Mouse (Mus musculus) neural tube, embryonic 15.5 days (tissue): ENCODE data around the gene Arpc2. TPM values are rescaled to one million over a fixed set of nuclear protein-coding genes. Genes with fewer than 3 reads are reported as not detected.

Experiments used
- ATAC-seq: fragments of 200-750 bp; cut with Nextera tagmentation; 2 replicates; pipeline ENCODE4 v1.8.0; 2017; ENCODE audit warnings: mild to moderate bottlenecking, moderate TSS enrichment, moderate library complexity; ENCODE audit not compliant: low FRiP score
- H3K27ac ChIP-seq: fragments of 300-500 bp; sonication (generic); replicated peaks from 2 replicates; pipeline ENCODE4 v1.5.1; 2015; ENCODE audit warnings: mild to moderate bottlenecking, inconsistent platforms
- H3K27me3 ChIP-seq: fragments of 300-500 bp; sonication (generic); replicated peaks from 2 replicates; pipeline ENCODE4 v1.6.1; 2015; ENCODE audit warnings: inconsistent platforms
- H3K36me3 ChIP-seq: fragments of 300-500 bp; sonication (generic); 2 replicates; pipeline ENCODE4 v1.6.1; 2015; ENCODE audit warnings: inconsistent platforms
- H3K4me1 ChIP-seq: fragments of 300-500 bp; sonication (generic); 2 replicates; pipeline ENCODE4 v1.6.1; 2015; ENCODE audit warnings: inconsistent platforms
- H3K4me2 ChIP-seq: fragments of 300-500 bp; sonication (generic); 2 replicates; pipeline ENCODE4 v1.6.1; 2015; ENCODE audit warnings: inconsistent platforms, mild to moderate bottlenecking, moderate library complexity
- H3K4me3 ChIP-seq: fragments of 300-500 bp; sonication (generic); replicated peaks from 2 replicates; pipeline ENCODE4 v1.5.1; 2015; ENCODE audit warnings: mild to moderate bottlenecking, inconsistent platforms
- H3K9ac ChIP-seq: fragments of 300-500 bp; sonication (generic); replicated peaks from 2 replicates; pipeline ENCODE4 v1.6.1; 2015; ENCODE audit warnings: mild to moderate bottlenecking, inconsistent platforms
- H3K9me3 ChIP-seq: fragments of 300-500 bp; sonication (generic); replicated peaks from 2 replicates; pipeline ENCODE4 v1.6.1; 2016; ENCODE audit warnings: inconsistent platforms
- WGBS: fragments of 180-500 bp; shearing (Covaris S2); methylation state at CpG from one replicate; pipeline ENCODE4 v1.1.7; 2015; ENCODE audit warnings: mixed read lengths; 5-methylcytosine and 5-hydroxymethylcytosine counted together
- polyA plus RNA-seq: library from polyadenylated mRNA; unstranded; fragments of >200 nt; fragmentation: Nextera tagmentation; extraction: Ambion mirVana; gene quantifications from 2 replicates; pipeline ENCODE4 v1.2.1, GENCODE M21; 2015

The Arpc2 gene
- polyA plus RNA-seq, 1 experiment from 2014 or later = 393 TPM

DNA sequence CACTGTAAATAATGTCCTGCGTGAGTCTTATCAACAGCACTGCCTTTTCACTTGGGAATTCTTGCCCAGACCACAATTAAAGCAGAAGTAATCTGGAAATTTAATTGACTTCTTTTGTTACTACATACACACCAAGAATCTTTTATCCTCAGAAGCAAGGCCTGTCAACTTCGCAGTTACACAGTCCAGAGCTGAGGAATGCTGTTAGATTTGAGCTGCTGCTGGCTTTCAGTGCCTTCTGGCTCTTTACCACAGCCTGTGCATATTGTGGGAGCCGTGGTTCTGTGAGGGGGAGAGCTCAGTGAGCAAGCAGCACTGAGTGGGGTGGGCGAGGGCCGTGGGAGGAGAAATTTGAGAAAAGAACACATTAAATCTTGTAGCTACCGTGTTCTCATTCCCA lies 4.4 kb downstream of the Arpc2 start:
- 62% methylated on average over 6 of the region's 6 CpGs for WGBS
- H3K4me1 ChIP-seq = peaks cover 45% of the 10 kb centered on the region
- no peaks in the 10 kb centered on the region for H3K9me3 ChIP-seq
- no peak overlapping the region for H3K4me3 ChIP-seq
- H3K27ac ChIP-seq = peak overlapping the region; percentile 15; the same call in 1 of the 2 replicates
- H3K9ac ChIP-seq = no peak overlapping the region
- H3K36me3 ChIP-seq = no peaks in the 10 kb centered on the region
- no peak overlapping the region for H3K4me2 ChIP-seq
- ATAC-seq = no peak
- H3K27me3 ChIP-seq = no peaks in the 10 kb centered on the region

DNA sequence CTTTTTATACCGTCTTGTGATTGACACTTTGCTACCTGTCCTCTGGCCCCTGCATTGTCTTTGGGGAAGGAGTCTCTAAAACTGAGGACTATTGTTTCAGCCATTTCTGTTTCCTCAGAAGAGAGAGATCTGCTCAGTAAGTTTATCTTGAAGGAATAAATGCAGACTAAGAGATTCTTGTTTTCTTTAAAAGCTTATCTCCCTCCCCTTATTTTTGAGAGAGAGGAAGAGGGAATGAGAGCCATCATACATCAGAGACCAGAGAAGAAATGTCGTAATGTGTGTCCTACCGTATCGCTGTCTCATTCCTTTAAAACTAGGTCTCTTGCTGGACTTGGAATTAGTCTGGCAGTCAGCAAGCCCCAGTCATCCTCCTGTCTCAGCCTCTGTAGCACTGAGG lies 4.9 kb downstream of the Arpc2 start:
- H3K4me3 ChIP-seq = no peak overlapping the region
- no peaks in the 10 kb centered on the region for H3K36me3 ChIP-seq
- peaks cover 42% of the 10 kb centered on the region for H3K4me1 ChIP-seq
- no peaks in the 10 kb centered on the region for H3K27me3 ChIP-seq
- H3K9me3 ChIP-seq = no peaks in the 10 kb centered on the region
- H3K27ac ChIP-seq = no peak overlapping the region
- WGBS = 86% methylated on average over 4 of the region's 4 CpGs
- H3K9ac ChIP-seq = no peak overlapping the region
- no peak overlapping the region for H3K4me2 ChIP-seq
- no peak for ATAC-seq

DNA sequence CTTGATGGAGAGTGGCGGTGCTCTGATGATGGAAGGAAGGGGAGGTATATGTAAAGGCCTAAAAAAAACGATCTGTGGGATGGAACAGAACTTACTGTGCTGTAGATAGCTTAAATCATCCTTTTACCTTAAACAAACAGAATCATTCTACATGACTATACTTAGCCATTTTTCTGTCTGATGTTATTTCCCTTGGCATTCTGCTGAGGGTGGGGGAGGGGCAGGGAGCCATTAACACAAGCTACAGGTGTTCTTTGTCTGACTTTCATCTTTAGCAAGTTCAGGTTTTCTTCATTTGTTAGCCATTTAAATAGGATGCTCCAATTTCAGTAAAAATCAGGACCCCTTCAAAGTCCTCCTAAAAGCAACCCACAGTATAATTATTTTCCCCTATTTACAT lies 9.6 kb downstream of the Arpc2 start:
- ATAC-seq = no peak
- H3K9ac ChIP-seq = no peak overlapping the region
- H3K4me2 ChIP-seq = no peak overlapping the region
- no peak overlapping the region for H3K27ac ChIP-seq
- no peaks in the 10 kb centered on the region for H3K9me3 ChIP-seq
- peaks cover 21% of the 10 kb centered on the region for H3K36me3 ChIP-seq
- no peaks in the 10 kb centered on the region for H3K27me3 ChIP-seq
- no peak overlapping the region for H3K4me3 ChIP-seq
- WGBS = 83% methylated on average over 2 of the region's 2 CpGs
- H3K4me1 ChIP-seq = peaks cover 7% of the 10 kb centered on the region

DNA sequence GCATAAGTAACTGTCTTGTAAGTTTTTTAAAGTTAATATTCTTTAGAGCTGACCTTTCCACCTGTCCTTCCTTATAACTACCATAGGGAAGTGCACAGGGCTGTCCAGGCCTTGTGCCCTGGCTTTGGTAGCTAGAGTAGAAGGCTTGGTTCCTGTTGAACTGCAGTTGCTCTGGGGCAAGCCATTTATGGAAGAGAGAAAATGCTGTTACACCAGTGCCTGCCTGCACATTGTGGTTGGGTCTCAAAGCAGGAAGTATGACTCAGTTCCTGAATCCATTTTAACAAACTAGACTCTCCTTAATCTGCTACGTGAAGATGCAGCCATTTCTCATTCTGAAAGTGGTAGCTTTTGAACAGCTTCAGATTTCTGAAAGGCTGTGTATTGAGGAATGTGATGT lies 12.9 kb downstream of the Arpc2 start:
- WGBS = 81% methylated on average over 1 of the region's 1 CpGs
- no peaks in the 10 kb centered on the region for H3K27me3 ChIP-seq
- H3K4me3 ChIP-seq = no peak overlapping the region
- H3K9me3 ChIP-seq = no peaks in the 10 kb centered on the region
- ATAC-seq = no peak
- H3K36me3 ChIP-seq = peaks cover 49% of the 10 kb centered on the region
- H3K27ac ChIP-seq = 0 out of 2 replicates have a peak overlapping the region, but pooled peaks have one; percentile 7
- no peak overlapping the region for H3K9ac ChIP-seq
- H3K4me1 ChIP-seq = no peaks in the 10 kb centered on the region; the same call in 1 of the 2 replicates
- no peak overlapping the region for H3K4me2 ChIP-seq

DNA sequence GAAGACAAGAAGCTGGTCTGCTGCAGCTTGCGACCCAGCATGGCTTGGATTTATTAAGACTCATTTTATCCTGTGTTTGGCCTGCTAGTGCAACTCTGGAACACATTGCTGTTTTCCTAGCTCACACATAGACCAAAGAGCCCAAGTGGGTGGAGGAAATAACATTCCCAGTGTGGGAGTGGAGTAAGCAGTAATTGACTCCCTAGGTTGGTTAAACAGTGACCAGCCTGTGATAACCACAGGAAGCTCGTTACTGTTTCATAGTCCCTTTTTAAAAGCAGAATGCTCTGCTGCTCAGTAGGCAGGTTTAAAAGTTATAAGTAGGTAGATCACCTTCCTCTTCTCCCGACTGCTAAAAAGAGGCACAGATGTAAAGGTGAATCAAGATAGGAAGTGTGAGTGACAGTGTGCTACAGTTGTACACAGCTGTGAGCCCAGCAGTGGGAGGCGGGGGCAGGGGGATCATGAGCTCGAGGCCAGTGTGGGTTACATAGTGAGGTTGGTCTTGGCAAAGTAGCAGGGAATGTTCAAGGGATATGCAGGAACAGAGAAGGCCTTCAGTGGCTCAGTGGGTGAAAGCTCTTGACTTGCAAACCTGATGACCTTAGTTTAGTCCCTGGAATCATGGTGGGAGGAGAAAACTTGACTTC lies 13.6 kb downstream of the Arpc2 start:
- Histone ChIP-seq H3K4me1 (no peaks in the 10 kb centered on the region), H3K36me3 (peaks cover 55% of the 10 kb centered on the region), H3K27ac (0 out of 2 replicates have a peak overlapping the region, but pooled peaks have one; percentile 7), H3K9ac (no peak overlapping the region), H3K4me2 (no peak overlapping the region), H3K4me3 (no peak overlapping the region), H3K9me3 (no peaks in the 10 kb centered on the region), H3K27me3 (no peaks in the 10 kb centered on the region)
- ATAC-seq = no peak
- WGBS = 66% methylated on average over 5 of the region's 5 CpGs

DNA sequence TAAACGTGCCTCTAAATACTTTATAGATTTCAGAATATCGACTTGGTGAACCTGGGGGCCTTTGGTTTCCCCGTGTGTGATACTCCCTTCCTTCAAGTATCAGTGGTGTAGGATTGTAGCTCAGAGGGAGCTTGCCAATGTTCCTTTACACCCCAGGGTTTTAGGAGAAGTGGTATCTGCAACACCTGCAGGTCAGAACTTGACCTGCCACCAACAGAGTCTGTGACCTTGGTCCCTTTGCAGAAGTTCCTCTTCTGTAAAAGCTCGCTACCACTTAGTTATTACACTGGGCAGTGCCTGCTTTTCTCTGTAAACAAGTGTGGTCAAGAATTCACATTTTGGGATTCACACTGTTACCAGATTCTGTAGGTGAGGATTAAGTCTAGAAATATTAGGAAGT lies 14.2 kb downstream of the Arpc2 start:
- H3K4me2 ChIP-seq = no peak overlapping the region
- H3K4me3 ChIP-seq = no peak overlapping the region
- no peak overlapping the region for H3K9ac ChIP-seq
- H3K27me3 ChIP-seq = no peaks in the 10 kb centered on the region
- ATAC-seq = no peak
- no peaks in the 10 kb centered on the region for H3K9me3 ChIP-seq
- 92% methylated on average over 4 of the region's 4 CpGs for WGBS
- no peak overlapping the region for H3K27ac ChIP-seq
- peaks cover 60% of the 10 kb centered on the region for H3K36me3 ChIP-seq
- no peaks in the 10 kb centered on the region for H3K4me1 ChIP-seq

DNA sequence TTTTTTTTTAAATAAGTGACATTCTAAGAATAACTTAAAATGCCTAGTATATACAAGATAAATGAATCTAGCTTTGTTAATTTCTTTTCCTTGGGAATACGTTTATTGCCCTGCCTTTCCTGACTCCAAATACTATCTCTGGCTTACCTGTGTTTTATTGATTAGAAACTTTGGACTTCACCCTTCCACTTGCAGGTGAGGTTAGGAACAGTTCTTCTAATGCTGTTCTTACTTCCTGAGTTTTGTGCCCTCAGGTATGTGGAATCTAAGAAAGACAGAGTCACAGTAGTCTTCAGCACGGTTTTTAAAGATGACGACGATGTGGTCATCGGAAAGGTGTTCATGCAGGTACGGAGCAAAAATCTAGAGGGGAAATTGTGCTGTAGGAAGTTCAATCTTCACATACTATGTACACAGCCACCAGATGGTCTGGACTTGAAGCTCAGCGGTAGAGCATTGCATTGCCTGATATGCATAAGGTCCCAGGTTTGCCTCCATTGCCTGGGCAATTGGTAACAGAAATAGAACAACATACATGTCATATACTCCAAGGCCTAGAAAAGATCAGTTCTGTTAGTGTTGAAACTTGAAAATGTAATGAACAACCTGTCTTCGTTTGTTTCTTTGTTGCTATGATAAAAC lies 19.9 kb downstream of the Arpc2 start:
- no peak overlapping the region for H3K4me2 ChIP-seq
- H3K9me3 ChIP-seq = no peaks in the 10 kb centered on the region
- no peak overlapping the region for H3K9ac ChIP-seq
- ATAC-seq = no peak
- H3K4me1 ChIP-seq = no peaks in the 10 kb centered on the region
- no peaks in the 10 kb centered on the region for H3K27me3 ChIP-seq
- H3K27ac ChIP-seq = no peak overlapping the region
- no peak overlapping the region for H3K4me3 ChIP-seq
- H3K36me3 ChIP-seq = peaks cover 72% of the 10 kb centered on the region
- WGBS = 98% methylated on average over 8 of the region's 8 CpGs

DNA sequence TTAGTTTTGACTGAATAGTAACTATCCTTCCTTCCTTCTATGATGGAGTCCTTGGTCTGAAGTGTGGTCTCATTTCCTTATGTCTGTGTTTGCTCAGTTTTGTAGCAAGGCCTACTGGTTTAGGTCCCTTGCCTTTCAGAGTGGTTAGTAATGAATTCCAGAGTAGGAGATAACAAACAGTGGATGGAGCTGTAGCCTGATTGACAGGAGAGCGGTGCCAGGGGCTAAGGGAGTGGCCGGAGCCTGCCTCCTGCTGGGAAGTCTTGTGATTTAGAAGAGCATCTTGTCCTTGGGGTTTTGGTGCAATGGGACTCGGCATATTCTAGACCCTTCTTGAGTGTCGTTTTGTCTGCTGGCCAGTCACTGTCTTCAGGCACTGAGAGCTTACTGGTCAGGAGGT lies 20.9 kb downstream of the Arpc2 start:
- Histone ChIP-seq H3K27me3 (no peaks in the 10 kb centered on the region), H3K4me3 (no peak overlapping the region), H3K9me3 (no peaks in the 10 kb centered on the region), H3K27ac (no peak overlapping the region), H3K4me2 (no peak overlapping the region), H3K4me1 (no peaks in the 10 kb centered on the region), H3K36me3 (peaks cover 69% of the 10 kb centered on the region), H3K9ac (no peak overlapping the region)
- no peak for ATAC-seq
- WGBS = 90% methylated on average over 4 of the region's 4 CpGs

DNA sequence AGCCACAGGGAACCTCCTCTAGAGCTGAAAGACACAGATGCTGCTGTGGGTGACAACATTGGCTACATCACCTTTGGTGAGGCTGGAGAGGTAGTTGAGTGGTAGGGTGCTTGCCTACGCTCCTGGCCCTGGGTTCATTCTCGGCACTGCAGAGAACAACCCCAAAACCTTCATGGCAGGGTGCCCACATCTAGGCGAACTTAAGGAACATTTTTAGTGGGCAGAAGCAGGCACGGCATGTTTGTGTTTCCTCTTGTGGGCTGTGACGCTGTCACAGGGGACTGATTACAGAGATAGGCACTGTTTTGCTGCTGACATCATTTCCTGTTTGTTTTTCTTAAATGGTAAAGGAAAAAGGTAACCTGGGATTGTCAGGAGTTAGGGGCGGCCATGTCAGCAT lies 26.6 kb downstream of the Arpc2 start:
- 90% methylated on average over 6 of the region's 6 CpGs for WGBS
- ATAC-seq = no peak

DNA sequence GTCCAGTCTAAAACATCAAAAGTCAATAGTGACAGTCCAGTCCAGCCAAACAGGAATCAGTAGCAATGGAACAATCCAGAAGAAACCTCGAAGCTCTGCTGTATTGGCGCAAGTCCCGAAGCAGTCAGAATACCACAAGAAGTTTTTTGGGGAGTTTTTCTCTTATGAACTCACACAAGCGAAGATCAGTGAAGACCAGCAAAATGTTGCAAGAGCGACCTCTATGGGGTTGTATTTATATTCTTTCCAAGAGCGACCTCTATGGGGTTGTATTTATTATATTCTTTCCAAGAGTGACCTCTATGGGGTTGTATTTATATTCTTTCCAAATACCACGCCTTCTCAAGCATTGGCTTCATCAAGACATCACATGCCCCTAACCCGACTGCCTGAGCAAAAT lies 32.9 kb downstream of the Arpc2 start:
- H3K4me3 ChIP-seq = no peak overlapping the region
- H3K27ac ChIP-seq = no peak overlapping the region
- ATAC-seq = no peak
- H3K4me2 ChIP-seq = no peak overlapping the region
- peaks cover 54% of the 10 kb centered on the region for H3K36me3 ChIP-seq
- no peaks in the 10 kb centered on the region for H3K27me3 ChIP-seq
- no peaks in the 10 kb centered on the region for H3K9me3 ChIP-seq
- no peaks in the 10 kb centered on the region for H3K4me1 ChIP-seq
- H3K9ac ChIP-seq = no peak overlapping the region
- 91% methylated on average over 8 of the region's 8 CpGs for WGBS

More for the DNA sequence above, 26.6 kb downstream of the Arpc2 start:
- H3K27ac ChIP-seq = no peak overlapping the region
- no peaks in the 10 kb centered on the region for H3K4me1 ChIP-seq
- no peak overlapping the region for H3K9ac ChIP-seq
- H3K4me2 ChIP-seq = no peak overlapping the region
- no peaks in the 10 kb centered on the region for H3K9me3 ChIP-seq
- no peak overlapping the region for H3K4me3 ChIP-seq
- no peaks in the 10 kb centered on the region for H3K27me3 ChIP-seq
- peaks cover 77% of the 10 kb centered on the region for H3K36me3 ChIP-seq

DNA sequence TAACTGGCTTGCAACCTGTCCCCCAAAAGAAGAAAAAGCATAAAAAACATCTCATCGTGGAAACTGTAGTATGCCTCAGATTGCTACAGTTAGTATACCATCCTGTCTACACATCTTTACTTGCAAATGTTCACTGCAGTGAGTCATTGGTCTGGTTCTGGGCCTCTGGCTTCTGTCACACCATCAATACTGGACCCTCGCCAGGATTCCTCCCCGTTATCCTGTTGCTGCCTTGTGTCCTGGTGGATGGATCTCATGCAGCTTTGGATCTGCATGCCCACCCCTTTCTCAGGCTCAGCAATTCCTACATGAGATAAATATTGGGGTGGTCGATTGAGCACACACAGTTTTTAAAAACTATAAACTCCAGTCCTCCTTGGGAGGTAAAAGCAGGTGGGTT lies 35.8 kb downstream of the Arpc2 start:
- H3K4me3 ChIP-seq = no peak overlapping the region
- 74% methylated on average over 4 of the region's 4 CpGs for WGBS
- no peak overlapping the region for H3K4me2 ChIP-seq
- H3K4me1 ChIP-seq = no peaks in the 10 kb centered on the region
- H3K27ac ChIP-seq = no peak overlapping the region
- ATAC-seq = no peak
- H3K9me3 ChIP-seq = no peaks in the 10 kb centered on the region
- H3K36me3 ChIP-seq = peaks cover 25% of the 10 kb centered on the region
- H3K27me3 ChIP-seq = no peaks in the 10 kb centered on the region
- H3K9ac ChIP-seq = no peak overlapping the region

DNA sequence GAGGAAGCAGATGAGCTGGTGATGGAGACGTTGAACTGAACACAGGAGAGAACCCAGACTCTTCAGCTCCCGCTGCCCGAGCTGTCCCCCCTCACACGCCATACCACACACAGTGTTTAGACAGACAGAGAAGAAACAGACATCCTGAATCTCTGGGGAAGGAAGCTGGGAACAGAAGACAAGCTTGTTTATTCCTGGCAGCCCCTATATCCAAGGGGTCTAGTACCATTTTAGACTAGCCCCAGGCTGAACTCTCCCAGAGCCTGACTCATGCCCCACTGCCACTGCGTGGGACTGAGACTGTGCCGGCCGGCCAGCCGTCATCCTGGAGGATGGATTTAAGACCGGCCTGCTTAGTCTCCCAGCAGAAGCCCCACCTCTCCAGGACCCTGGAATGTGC lies 39.1 kb downstream of the Arpc2 start:
- no peak for ATAC-seq
- peaks cover 8% of the 10 kb centered on the region for H3K36me3 ChIP-seq
- no peak overlapping the region for H3K4me2 ChIP-seq
- no peak overlapping the region for H3K4me3 ChIP-seq
- no peaks in the 10 kb centered on the region for H3K9me3 ChIP-seq
- no peak overlapping the region for H3K27ac ChIP-seq
- H3K4me1 ChIP-seq = no peaks in the 10 kb centered on the region
- no peak overlapping the region for H3K9ac ChIP-seq
- no peaks in the 10 kb centered on the region for H3K27me3 ChIP-seq
- WGBS = 54% methylated on average over 9 of the region's 9 CpGs
